Mouse (Mus musculus): Measurements from ENCODE around the gene Hfm1.

DNA sequence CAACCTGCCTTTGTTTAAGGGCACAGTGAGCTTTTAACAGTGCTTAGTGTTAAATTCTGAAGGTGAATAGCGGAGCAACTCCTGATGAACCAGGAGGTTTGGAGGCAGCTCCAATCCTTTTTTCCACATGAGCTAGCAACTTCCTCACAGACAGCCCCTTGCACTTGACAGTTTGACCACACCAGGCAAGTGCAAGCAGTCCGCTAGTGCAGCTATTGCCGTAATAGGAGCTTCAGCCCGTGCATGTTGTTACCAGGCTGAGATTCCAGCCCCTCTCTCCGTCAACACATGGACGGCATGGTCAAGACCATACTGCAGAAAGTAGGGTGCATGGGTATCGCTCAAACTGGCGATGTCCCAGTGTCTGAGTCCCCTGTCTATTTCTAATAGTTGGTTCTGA lies 106.5 kb downstream of the Hfm1 start:
- no peak for TF ChIP-seq TAL1 (IDR thresholded peaks at IDR 0.05; ENCODE audit: low read length)
- TF ChIP-seq GATA1 (IDR thresholded peaks at IDR 0.05; ENCODE audit: low read length) = no peak

Measured in erythroblast, embryonic 14.5 days (primary cell).